Mouse (Mus musculus) heart, embryonic 12.5 days (tissue): Measurements from ENCODE around the gene Dtnb. TPM values are rescaled to one million over a fixed set of nuclear protein-coding genes. Genes with fewer than 3 reads are reported as not detected.

Source experiments
- ATAC-seq: fragments of 200-750 bp; cut with Nextera tagmentation; 2 replicates; pipeline ENCODE4 v1.8.0; 2017; ENCODE audit warnings: moderate TSS enrichment, moderate library complexity; ENCODE audit not compliant: insufficient number of reproducible peaks, low FRiP score
- H3K27ac ChIP-seq: fragments of 300-500 bp; sonication (generic); 2 replicates; pipeline ENCODE4 v1.5.1; 2016; ENCODE audit warnings: mild to moderate bottlenecking, moderate library complexity; ENCODE audit not compliant: poor library complexity, severe bottlenecking
- H3K27me3 ChIP-seq: fragments of 300-500 bp; sonication (generic); replicated peaks from 2 replicates; pipeline ENCODE4 v1.6.1; 2016; ENCODE audit warnings: mild to moderate bottlenecking, moderate library complexity
- H3K36me3 ChIP-seq: fragments of 300-500 bp; sonication (generic); 2 replicates; pipeline ENCODE4 v1.6.1; 2016; ENCODE audit warnings: mild to moderate bottlenecking, moderate library complexity
- H3K4me1 ChIP-seq: fragments of 300-500 bp; sonication (generic); replicated peaks from 2 replicates; pipeline ENCODE4 v1.6.1; 2016; ENCODE audit warnings: mild to moderate bottlenecking
- H3K4me2 ChIP-seq: fragments of 300-500 bp; sonication (generic); 2 replicates; pipeline ENCODE4 v1.6.1; 2016; ENCODE audit warnings: mild to moderate bottlenecking, moderate library complexity
- H3K4me3 ChIP-seq: fragments of 300-500 bp; sonication (generic); 2 replicates; pipeline ENCODE4 v1.5.1; 2016; ENCODE audit warnings: mild to moderate bottlenecking
- H3K9ac ChIP-seq: fragments of 300-500 bp; sonication (generic); 2 replicates; pipeline ENCODE4 v1.6.1; 2016; ENCODE audit warnings: mild to moderate bottlenecking, moderate library complexity
- H3K9me3 ChIP-seq: fragments of 300-500 bp; sonication (generic); replicated peaks from 2 replicates; pipeline ENCODE4 v1.6.1; 2016; ENCODE audit warnings: mild to moderate bottlenecking, moderate library complexity
- WGBS: fragments of 180-500 bp; shearing (Covaris S2); methylation state at CpG from one replicate; pipeline ENCODE4 v1.1.7; 2016; 5-methylcytosine and 5-hydroxymethylcytosine counted together
- polyA plus RNA-seq: library from polyadenylated mRNA; unstranded; fragments of >200 nt; fragmentation: Nextera tagmentation; extraction: Ambion mirVana; gene quantifications from 2 replicates; pipeline ENCODE4 v1.2.1, GENCODE M21; 2016

Gene Dtnb
- polyA plus RNA-seq, 1 experiment from 2014 or later = 20.5 TPM

- ATAC-seq = no peak
- Histone ChIP-seq H3K27ac (0 out of 2 replicates have a peak overlapping the region, but pooled peaks have one; percentile 26), H3K36me3 (no peaks in the 10 kb centered on the region), H3K4me2 (no peak overlapping the region), H3K4me1 (peaks cover 44% of the 10 kb centered on the region), H3K27me3 (no peaks in the 10 kb centered on the region), H3K9ac (0 out of 2 replicates have a peak overlapping the region, but pooled peaks have one; percentile 7), H3K4me3 (no peak overlapping the region), H3K9me3 (no peaks in the 10 kb centered on the region)
- 47% methylated on average over 5 of the region's 5 CpGs for WGBS
Observed at GRCm38 (mm10) chr12:3788421-3789051, 216.4 kb downstream of the Dtnb start.

GRCm38 (mm10) chr12:3789626-3790185, 217.5 kb downstream of the Dtnb start:
- Histone ChIP-seq H3K4me3 (no peak overlapping the region), H3K36me3 (no peaks in the 10 kb centered on the region), H3K27me3 (no peaks in the 10 kb centered on the region), H3K9me3 (no peaks in the 10 kb centered on the region), H3K4me1 (peaks cover 36% of the 10 kb centered on the region), H3K4me2 (no peak overlapping the region), H3K9ac (no peak overlapping the region), H3K27ac (no peak overlapping the region)
- 73% methylated on average over 5 of the region's 5 CpGs for WGBS
- ATAC-seq = no peak

- Histone ChIP-seq H3K27ac (no peak overlapping the region), H3K27me3 (no peaks in the 10 kb centered on the region), H3K9ac (no peak overlapping the region), H3K4me1 (peaks cover 27% of the 10 kb centered on the region), H3K9me3 (no peaks in the 10 kb centered on the region), H3K4me2 (peak overlapping the region; percentile 48), H3K36me3 (no peaks in the 10 kb centered on the region), H3K4me3 (no peak overlapping the region)
- no peak for ATAC-seq
- 51% methylated on average over 7 of the region's 7 CpGs for WGBS
Observed at GRCm38 (mm10) chr12:3791257-3791656, 219.1 kb downstream of the Dtnb start.

- WGBS = under 1% methylated on average over 22 of the region's 22 CpGs
- H3K9me3 ChIP-seq = no peaks in the 10 kb centered on the region
- H3K36me3 ChIP-seq = no peaks in the 10 kb centered on the region
- H3K4me2 ChIP-seq = peak overlapping the region; percentile 81
- no peaks in the 10 kb centered on the region for H3K27me3 ChIP-seq
- peak overlapping the region; percentile 55 for H3K4me3 ChIP-seq
- peak; percentile 89 for ATAC-seq
- peaks cover 25% of the 10 kb centered on the region for H3K4me1 ChIP-seq
- no peak overlapping the region for H3K27ac ChIP-seq
- peak overlapping the region; percentile 72 for H3K9ac ChIP-seq
Observed at GRCm38 (mm10) chr12:3791732-3792131, 219.6 kb downstream of the Dtnb start.

GRCm38 (mm10) chr12:3792248-3792647, 220.1 kb downstream of the Dtnb start:
- no peaks in the 10 kb centered on the region for H3K27me3 ChIP-seq
- H3K9me3 ChIP-seq = no peaks in the 10 kb centered on the region
- H3K4me1 ChIP-seq = peaks cover 20% of the 10 kb centered on the region
- H3K27ac ChIP-seq = no peak overlapping the region
- ATAC-seq = no peak
- 20% methylated on average over 8 of the region's 8 CpGs for WGBS
- H3K9ac ChIP-seq = peak overlapping the region; percentile 72
- H3K4me2 ChIP-seq = peak overlapping the region; percentile 81
- no peaks in the 10 kb centered on the region for H3K36me3 ChIP-seq
- H3K4me3 ChIP-seq = peak overlapping the region; percentile 55

GRCm38 (mm10) chr12:3795569-3795968, 223.4 kb downstream of the Dtnb start:
- no peak overlapping the region for H3K9ac ChIP-seq
- H3K4me1 ChIP-seq = peaks cover 3% of the 10 kb centered on the region; the same call in 1 of the 2 replicates
- no peak overlapping the region for H3K27ac ChIP-seq
- H3K27me3 ChIP-seq = no peaks in the 10 kb centered on the region
- no peaks in the 10 kb centered on the region for H3K9me3 ChIP-seq
- H3K4me3 ChIP-seq = no peak overlapping the region
- no peak for ATAC-seq
- H3K4me2 ChIP-seq = no peak overlapping the region
- WGBS = 20% methylated on average over 3 of the region's 4 CpGs
- no peaks in the 10 kb centered on the region for H3K36me3 ChIP-seq

GRCm38 (mm10) chr12:3799551-3799950, 227.4 kb downstream of the Dtnb start:
- ATAC-seq = no peak
- no peaks in the 10 kb centered on the region for H3K36me3 ChIP-seq
- H3K9ac ChIP-seq = no peak overlapping the region
- no peak overlapping the region for H3K4me3 ChIP-seq
- no peaks in the 10 kb centered on the region for H3K9me3 ChIP-seq
- no peaks in the 10 kb centered on the region for H3K4me1 ChIP-seq
- no peak overlapping the region for H3K4me2 ChIP-seq
- peaks cover 1% of the 10 kb centered on the region; the same call in 1 of the 2 replicates for H3K27me3 ChIP-seq
- H3K27ac ChIP-seq = no peak overlapping the region
- 83% methylated on average over 1 of the region's 1 CpGs for WGBS

- H3K36me3 ChIP-seq = no peaks in the 10 kb centered on the region
- WGBS = 17% methylated on average over 4 of the region's 4 CpGs
- peak within 1 kb of the TSS; percentile 98 for H3K9ac ChIP-seq
- no peak for ATAC-seq
- no peaks in the 10 kb centered on the region for H3K9me3 ChIP-seq
- peaks cover 3% of the 10 kb centered on the region; the same call in 1 of the 2 replicates for H3K27me3 ChIP-seq
- H3K4me2 ChIP-seq = peak within 1 kb of the TSS; percentile 79
- H3K4me3 ChIP-seq = peak within 1 kb of the TSS; percentile 96
- peak within 1 kb of the TSS; percentile 99 for H3K27ac ChIP-seq
- H3K4me1 ChIP-seq = peaks cover 33% of the 10 kb centered on the region
Observed at GRCm38 (mm10) chr12:3805852-3806251, 233.7 kb downstream of the Dtnb start, which contains the start of gene Dnmt3a. Gene Dnmt3a (plus strand): TSS chr12:3806007.

- under 1% methylated on average over 23 of the region's 41 CpGs for WGBS
- Histone ChIP-seq H3K4me1 (peaks cover 37% of the 10 kb centered on the region), H3K9ac (peak overlapping the region; percentile 98), H3K4me3 (peak overlapping the region; percentile 96), H3K36me3 (no peaks in the 10 kb centered on the region), H3K27ac (peak overlapping the region; percentile 99), H3K9me3 (no peaks in the 10 kb centered on the region), H3K27me3 (peaks cover 3% of the 10 kb centered on the region; the same call in 1 of the 2 replicates), H3K4me2 (peak overlapping the region; percentile 79)
- ATAC-seq = peak; percentile 75
Observed at GRCm38 (mm10) chr12:3806271-3806684, 234.1 kb downstream of the Dtnb start.

- H3K4me2 ChIP-seq = peak overlapping the region; percentile 79
- H3K4me1 ChIP-seq = peaks cover 44% of the 10 kb centered on the region
- H3K36me3 ChIP-seq = no peaks in the 10 kb centered on the region
- peaks cover 3% of the 10 kb centered on the region; the same call in 1 of the 2 replicates for H3K27me3 ChIP-seq
- H3K9ac ChIP-seq = peak overlapping the region; percentile 98
- H3K9me3 ChIP-seq = no peaks in the 10 kb centered on the region
- WGBS = under 1% methylated on average over 65 of the region's 141 CpGs
- ATAC-seq = peak; percentile 58
- H3K4me3 ChIP-seq = peak overlapping the region; percentile 96
- H3K27ac ChIP-seq = peak overlapping the region; percentile 99
Observed at GRCm38 (mm10) chr12:3806703-3807547, 234.7 kb downstream of the Dtnb start.
